Mouse (Mus musculus): Measurements from ENCODE around the gene Rbp1.

The Rbp1 gene

GRCm38 (mm10) chr9:98424725-98425210 lies 2.0 kb downstream of the Rbp1 start:
- no peak for DNase-seq (ENCODE audit: low read depth, low spot score)

DNA sequence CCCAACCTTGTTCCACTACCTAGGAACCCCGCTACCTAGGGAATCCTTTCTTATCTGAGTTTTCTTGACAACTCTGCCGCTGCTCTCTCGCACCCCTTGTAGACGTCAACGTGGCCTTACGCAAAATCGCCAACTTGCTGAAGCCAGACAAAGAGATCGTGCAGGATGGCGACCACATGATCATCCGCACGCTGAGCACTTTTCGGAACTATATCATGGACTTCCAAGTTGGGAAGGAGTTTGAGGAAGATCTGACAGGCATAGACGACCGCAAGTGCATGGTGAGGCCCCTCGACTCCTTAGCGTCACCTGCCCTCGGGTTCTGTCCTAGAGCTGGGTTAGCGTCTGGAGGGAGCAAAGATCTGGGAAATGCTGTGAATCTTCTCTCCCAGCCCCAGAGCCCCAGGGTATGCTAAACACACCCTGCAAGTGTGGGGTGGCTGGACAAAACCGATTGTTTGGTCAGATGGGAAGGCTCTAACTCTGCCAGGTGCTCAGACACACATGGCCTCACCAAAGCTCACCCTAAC lies 2.7 kb downstream of the Rbp1 start:
- DNase-seq (ENCODE audit: low read depth, low spot score): no peak

- no peak for DNase-seq (ENCODE audit: low read depth, low spot score)
Observed at GRCm38 (mm10) chr9:98427906-98428517, 5.3 kb downstream of the Rbp1 start.

DNA sequence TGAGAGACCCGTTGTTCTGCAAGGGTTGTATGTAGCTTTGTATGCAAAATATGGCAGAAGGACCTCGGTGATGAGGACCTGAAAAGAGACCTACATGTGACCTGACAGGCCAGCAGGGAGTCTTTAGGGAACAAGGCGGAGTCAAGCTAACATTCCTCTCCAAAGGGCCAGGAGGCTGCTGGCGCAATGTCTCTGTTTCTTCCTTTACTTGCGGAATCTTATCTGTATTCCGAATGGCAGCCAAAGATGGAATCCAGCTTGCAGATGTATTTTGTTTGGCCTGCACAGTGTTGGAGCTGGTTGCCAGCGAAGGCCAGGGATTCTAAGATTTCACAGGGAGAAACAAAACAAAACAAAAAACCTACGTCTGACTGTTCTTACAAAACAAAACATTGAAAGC lies 6.0 kb downstream of the Rbp1 start:
- no peak for DNase-seq (ENCODE audit: low read depth, low spot score)

GRCm38 (mm10) chr9:98429806-98430205 lies 7.0 kb downstream of the Rbp1 start:
- DNase-seq (ENCODE audit: low read depth, low spot score): no peak

- no peak for DNase-seq (ENCODE audit: low read depth, low spot score)
Observed at GRCm38 (mm10) chr9:98430528-98430927, 7.8 kb downstream of the Rbp1 start.

DNA sequence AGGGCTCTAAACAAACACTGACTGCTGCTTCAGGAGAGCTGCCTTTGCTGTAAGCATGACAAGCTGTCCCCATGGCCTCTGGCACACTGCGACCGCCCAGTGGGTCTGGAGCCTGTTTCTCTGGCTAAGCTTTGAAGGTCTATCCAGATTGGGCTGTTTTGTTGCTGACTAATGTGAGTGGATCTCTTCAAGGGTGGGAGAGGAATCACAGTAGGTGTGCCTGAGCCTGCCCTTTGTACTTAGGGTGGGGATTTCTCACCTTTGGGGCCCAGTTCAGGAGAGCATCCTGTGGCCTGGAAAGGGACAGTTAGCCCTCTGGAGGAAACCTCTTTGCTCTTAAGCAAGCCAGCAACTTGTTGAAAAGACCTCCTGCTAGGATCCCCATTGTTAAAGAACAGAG lies 10.3 kb downstream of the Rbp1 start:
- no peak for DNase-seq (ENCODE audit: low read depth, low spot score)

GRCm38 (mm10) chr9:98433956-98434588 lies 11.3 kb downstream of the Rbp1 start:
- no peak for DNase-seq (ENCODE audit: low read depth, low spot score)

DNA sequence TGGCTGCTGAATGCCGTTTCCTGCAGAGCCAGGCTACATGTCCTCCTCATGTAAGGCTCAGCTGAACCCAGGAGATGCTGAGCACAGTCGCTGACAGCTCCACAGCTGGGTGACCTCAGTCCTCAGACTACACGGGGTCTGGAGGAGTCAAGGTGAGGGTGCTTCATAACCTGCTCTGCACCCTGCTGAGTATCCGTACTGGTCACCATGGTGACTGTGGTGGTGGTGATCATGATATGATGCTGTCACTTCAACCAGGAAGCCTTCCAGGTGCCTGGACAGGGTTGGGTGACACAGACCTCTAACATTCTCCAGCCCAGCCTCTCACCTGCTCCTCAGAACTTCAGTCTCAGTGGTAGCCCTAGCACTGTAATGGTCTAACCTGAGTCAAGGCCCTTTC lies 15.1 kb downstream of the Rbp1 start:
- no peak for DNase-seq (ENCODE audit: low read depth, low spot score)

DNA sequence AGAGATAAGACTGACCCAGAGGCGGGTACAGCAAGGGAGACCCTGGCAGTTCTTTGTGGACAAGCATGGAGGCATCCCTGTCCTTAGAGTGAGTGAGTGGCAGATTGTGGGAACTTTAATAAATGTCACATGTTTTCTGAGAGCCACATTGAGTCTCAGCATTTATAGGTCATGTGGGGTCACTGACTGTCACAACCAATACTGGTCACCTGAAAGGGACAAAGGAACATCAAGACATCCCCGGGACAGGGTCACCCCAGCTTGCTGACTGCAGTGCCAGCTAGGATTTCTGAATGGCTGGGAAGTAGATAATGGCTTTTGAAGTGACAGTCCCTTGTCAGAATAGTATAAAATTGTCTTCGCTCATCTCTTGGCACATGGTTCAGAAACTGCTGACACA lies 16.3 kb downstream of the Rbp1 start:
- no peak for DNase-seq (ENCODE audit: low read depth, low spot score)

- DNase-seq (ENCODE audit: low read depth, low spot score): no peak
Observed at GRCm38 (mm10) chr9:98442638-98443037, 19.9 kb downstream of the Rbp1 start.

DNA sequence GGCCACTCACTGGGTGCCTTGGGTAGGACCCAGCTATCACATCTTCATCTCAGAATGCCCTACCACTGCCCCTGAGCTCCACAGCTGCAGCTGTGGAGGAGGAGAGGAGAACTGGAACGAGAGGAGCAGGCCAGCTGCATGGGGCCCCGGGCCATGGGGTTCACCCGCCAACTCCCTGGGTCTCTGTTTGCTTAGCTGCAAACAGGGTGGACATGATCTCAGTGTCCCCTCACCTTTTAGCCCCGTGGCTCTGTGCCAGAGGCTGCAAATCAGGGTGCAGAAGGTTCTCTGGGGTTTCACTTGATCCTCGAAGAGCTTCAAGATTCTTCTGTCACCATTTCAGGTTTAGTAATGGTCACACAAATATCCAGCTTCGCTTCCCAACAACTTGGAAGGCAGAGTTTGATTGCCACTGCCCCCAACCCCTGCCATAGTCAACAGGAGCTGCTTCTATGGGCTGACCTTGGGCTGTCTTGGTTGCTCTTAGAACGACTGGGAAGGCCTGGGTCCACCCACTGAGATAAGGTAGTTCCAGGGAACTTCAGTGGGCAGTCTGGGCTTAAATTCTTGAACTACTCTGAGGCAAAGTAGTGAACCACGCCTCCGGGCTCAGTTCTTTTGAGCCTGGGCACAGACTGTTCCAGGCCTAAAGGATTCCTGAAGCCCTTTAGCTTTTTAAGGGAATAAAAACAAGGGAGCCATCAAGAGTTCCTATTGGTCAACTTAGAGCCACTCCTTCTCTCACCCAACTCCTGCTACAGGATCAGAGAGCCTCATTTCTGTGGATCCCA lies 22.8 kb downstream of the Rbp1 start:
- no peak for DNase-seq (ENCODE audit: low read depth, low spot score)

DNA sequence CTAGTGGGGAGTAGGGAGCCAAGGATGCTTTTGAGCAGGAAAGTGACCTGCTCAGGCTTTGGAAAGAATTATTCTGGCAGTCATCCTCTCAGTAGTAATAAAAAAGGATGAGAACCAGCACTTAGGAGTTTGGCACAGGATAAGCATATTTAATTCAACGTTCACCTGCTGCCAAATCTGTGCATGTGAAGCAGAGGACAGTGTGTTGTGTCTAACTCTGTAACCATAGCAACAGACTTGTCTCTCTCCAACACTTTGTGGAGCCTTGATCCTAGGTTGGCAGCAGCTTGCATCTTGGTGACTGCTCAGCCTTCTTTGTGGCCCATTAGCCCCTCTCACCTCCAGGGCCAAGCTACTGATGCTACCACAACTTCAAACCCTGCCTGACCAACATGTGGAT lies 28.2 kb downstream of the Rbp1 start:
- peak; percentile 28 for DNase-seq (ENCODE audit: low read depth, low spot score)

DNA sequence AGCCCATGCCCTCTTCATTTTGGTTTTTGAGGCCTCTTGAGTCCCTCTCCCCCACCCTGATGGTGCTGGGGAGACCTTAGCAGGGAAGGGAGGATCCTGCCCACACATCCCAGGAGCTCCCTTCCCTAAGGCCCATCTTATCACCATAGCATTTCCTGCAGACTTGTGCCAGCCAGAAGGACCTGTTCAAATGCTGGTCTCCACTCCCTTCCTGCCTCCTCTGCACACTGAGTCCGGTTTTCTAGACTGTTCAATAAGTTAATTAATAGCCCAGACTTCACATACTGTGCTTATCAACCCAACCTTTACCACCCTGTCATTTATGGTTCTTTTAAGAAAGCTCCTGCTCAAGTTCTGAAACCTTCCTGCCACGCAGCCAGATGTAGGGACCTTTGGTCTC lies 43.9 kb downstream of the Rbp1 start:
- DNase-seq (ENCODE audit: low read depth, low spot score): no peak

GRCm38 (mm10) chr9:98480172-98480749 lies 57.5 kb downstream of the Rbp1 start:
- DNase-seq (ENCODE audit: low read depth, low spot score): no peak

DNA sequence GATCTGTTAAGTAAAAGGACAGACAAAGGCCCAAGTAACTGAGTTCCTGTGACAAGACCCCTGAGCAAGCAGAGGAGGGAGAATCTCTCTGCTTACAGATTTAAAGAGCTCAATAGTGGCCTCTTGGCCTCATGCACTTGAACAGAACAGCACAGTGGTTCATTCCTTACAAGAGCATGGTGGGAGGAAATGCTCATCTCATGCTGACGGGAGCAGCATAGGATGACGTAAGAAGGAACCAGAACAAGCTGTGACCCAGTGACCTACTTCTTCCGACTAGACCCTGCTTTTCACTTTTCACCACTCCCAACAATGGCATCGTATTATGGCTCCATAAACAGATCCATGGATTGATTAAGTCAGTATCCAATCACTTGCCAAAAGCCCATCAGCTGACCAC lies 59.5 kb downstream of the Rbp1 start:
- no peak for DNase-seq (ENCODE audit: low read depth, low spot score)

DNA sequence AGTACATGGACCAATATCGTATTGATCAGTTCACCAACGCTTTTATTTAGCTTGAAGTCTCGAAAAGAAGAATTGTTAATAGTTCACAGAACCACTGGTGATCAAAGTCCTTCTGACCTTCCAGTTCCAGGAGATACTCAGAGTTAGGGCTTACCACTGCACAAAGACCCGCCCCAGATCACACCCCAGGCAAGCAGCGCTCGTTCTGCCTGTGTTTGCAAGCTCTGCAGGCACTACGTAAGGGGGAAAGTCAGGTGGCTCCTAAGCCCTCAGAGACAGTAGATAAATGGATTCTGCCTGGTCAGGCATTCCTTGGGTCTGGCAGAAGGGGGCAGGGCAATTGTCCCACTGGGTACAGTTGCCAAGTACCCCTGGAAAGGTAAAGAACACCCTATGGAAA lies 62.3 kb downstream of the Rbp1 start:
- DNase-seq (ENCODE audit: low read depth, low spot score): no peak

DNA sequence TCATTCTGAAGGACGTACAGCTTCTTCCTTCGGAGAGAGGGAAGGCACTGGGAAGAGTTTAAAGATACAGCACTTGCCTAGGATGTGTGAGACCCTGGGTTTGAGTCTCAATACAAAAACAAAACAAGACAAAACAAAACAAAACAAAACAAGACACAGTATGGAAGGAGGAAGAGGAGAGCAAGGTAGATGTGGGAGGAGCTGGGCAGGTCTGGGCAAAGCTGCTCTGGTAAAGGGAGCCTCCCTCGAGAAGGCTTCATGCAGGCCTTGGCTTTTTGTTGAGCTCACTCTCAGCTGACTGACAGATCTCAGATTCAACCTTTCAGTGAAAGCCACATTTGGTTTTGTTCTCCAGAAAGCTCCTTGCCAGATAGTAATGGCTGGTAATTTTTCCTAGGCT lies 63.1 kb downstream of the Rbp1 start, which contains the start of gene Rbp2:
TSS of gene Rbp2 (plus strand) at position 301 of the 400 bp plus-strand sequence.
- DNase-seq (ENCODE audit: low read depth, low spot score): no peak

DNA sequence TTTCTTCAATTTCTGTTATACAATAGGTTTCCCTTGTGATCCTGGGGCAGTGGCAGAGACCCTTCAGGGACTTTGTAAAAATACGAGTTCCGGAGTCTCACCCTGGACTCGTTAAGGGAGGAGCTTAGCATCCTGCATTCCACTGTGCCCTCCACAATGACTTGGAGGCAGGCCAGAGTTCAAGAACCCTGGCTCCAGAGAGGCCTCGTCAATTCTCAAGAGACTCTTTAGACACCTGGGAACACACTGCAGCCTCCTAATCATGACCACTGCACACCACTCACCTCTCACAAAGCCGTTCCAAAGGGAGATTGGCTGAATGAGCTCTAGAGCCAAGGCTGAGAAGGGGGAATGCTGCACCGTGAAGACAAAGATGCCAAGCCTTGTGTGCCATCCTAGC lies 64.5 kb downstream of the Rbp1 start:
- DNase-seq (ENCODE audit: low read depth, low spot score): no peak

DNA sequence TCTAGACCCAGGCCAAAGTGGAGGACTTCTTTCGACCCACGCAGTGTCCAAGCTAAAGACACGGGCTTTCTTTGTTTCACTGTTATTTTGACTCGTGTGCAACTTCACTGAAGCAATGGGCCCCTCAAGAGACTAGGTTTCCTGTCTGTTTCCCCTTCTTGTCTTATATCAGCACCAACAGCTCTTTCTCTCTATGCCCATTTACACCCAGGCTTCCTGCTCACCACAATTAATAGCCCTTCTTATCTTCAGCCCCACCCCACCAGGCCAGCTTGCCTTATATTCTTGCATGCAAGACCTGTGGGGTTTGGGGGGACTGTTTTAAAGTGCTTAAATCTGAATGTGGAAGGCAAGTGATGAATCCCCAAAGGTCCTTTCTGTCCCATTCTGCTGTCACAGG lies 66.8 kb downstream of the Rbp1 start:
- DNase-seq (ENCODE audit: low read depth, low spot score): no peak

DNA sequence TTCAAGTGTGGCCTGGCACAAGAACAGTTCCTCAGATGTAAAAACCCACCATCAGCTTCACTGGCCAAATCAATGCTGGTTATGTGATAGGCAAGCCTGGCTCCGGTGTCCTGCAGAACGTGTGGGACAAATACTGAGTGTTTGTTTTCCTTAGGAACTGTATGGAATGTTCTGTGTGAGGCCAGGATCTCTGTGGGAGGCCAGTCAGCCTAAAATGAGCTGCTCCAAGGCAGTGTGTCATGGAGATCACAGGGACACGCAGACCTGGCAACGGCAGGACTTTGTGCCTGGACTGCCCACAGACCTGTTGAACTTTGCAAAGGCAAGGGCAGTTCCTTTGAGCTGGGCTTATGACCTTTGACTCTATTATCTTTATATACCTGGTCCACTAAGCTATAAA lies 67.4 kb downstream of the Rbp1 start:
- DNase-seq (ENCODE audit: low read depth, low spot score): peak; percentile 3

- DNase-seq (ENCODE audit: low read depth, low spot score): no peak
Observed at GRCm38 (mm10) chr9:98491071-98491470, 68.3 kb downstream of the Rbp1 start.
